Mouse (Mus musculus) G1E (cell line): ENCODE data around the gene Ubtd1.

Experiments
- CTCF ChIP-seq: IDR thresholded peaks from 2 replicates; pipeline ENCODE4 v1.5.1; 2012; ENCODE audit warnings: low read depth, low read length, inconsistent platforms, mixed read lengths
- GATA1 ChIP-seq: IDR thresholded peaks from 2 replicates; pipeline ENCODE4 v1.6.1; 2012; ENCODE audit warnings: borderline replicate concordance, low read length, inconsistent platforms, mixed read lengths
- GATA2 ChIP-seq: IDR thresholded peaks from 2 replicates; pipeline ENCODE4 v1.6.1; 2012; ENCODE audit warnings: low read depth, low read length, inconsistent platforms, borderline replicate concordance
- POLR2AphosphoS5 ChIP-seq: IDR thresholded peaks from 2 replicates; pipeline ENCODE4 v1.6.1; 2012; ENCODE audit warnings: low read depth, low read length, inconsistent platforms; ENCODE audit not compliant: insufficient replicate concordance
- TAL1 ChIP-seq: conservative IDR thresholded peaks from 2 replicates; pipeline ENCODE4 v1.6.1; 2012; ENCODE audit warnings: low read depth, low read length, inconsistent platforms, mixed read lengths

GRCm38 (mm10) chr19:41989810-41990209 is 8.2 kb downstream of the Ubtd1 start:
- no peak for TF ChIP-seq CTCF
- TF ChIP-seq GATA1, result no peak
- TF ChIP-seq TAL1, result no peak
- no peak for TF ChIP-seq POLR2AphosphoS5
- no peak for TF ChIP-seq GATA2
